Mouse (Mus musculus) neutrophil, adult 59 days (primary cell): ENCODE measurements around the gene Hist1h3c. TPM values are rescaled to one million over a fixed set of nuclear protein-coding genes. Genes with fewer than 3 reads are reported as not detected.

Source experiments
- total RNA-seq, 2 experiments: library from RNA; stranded (reverse); gene quantifications; 1 replicate in 1 of 2; 2 replicates in 1 of 2; pipeline ENCODE4 v1.2.4; 2023

Hist1h3c gene
- total RNA-seq, 2 experiments from 2014 or later, result 617 to 658 TPM

Other genes starting within 250 kb of the Hist1h3c start
- gene Hist1h4h, start 214.6 kb downstream of the Hist1h3c start, total RNA-seq, result 1,000 to 10,000 TPM; 1,672 to 1,684 TPM
- 1,000 to 10,000 TPM; 1,080 to 1,089 TPM for gene Hist1h2af, start 211.7 kb downstream of the Hist1h3c start, total RNA-seq
- 100 to 1,000 TPM; 354 to 358 TPM for gene Hist1h3g, start 210.2 kb downstream of the Hist1h3c start, total RNA-seq
- gene Hist1h2bh, start 202.2 kb downstream of the Hist1h3c start, total RNA-seq, result 100 to 1,000 TPM; 133 to 136 TPM
- gene Hist1h3f, start 201.6 kb downstream of the Hist1h3c start, total RNA-seq, result 100 to 1,000 TPM; 457 to 468 TPM
- gene Hist1h4f, start 194.0 kb downstream of the Hist1h3c start, total RNA-seq, result 1,000 to 10,000 TPM; 2,366 to 2,514 TPM
- 100 to 1,000 TPM; 108 to 121 TPM for gene Hist1h1d, start 192.3 kb downstream of the Hist1h3c start, total RNA-seq
- gene Hist1h3e, start 183.2 kb downstream of the Hist1h3c start, total RNA-seq, result 100 to 1,000 TPM; 839 to 947 TPM
- 100 to 1,000 TPM; 191 to 199 TPM for gene Hist1h2ae, start 174.4 kb downstream of the Hist1h3c start, total RNA-seq
- 1,000 to 10,000 TPM; 1,545 to 1,845 TPM for gene Hist1h2bg, start 174.2 kb downstream of the Hist1h3c start, total RNA-seq
- 1,000 to 10,000 TPM; 1,042 to 1,254 TPM for gene Hist1h2bf, start 171.4 kb downstream of the Hist1h3c start, total RNA-seq
- 100 to 1,000 TPM; 115 to 121 TPM for gene Hist1h2ad, start 171.2 kb downstream of the Hist1h3c start, total RNA-seq
- 100 to 1,000 TPM; 147 to 159 TPM for gene Hist1h3d, start 169.8 kb downstream of the Hist1h3c start, total RNA-seq
- gene Hist1h4d, start 164.0 kb downstream of the Hist1h3c start, total RNA-seq, result 100 to 1,000 TPM; 726 to 742 TPM
- 100 to 1,000 TPM; 103 to 111 TPM for gene Hist1h2be, start 124.5 kb downstream of the Hist1h3c start, total RNA-seq
- 100 to 1,000 TPM; 779 TPM for gene Hist1h1e, start 123.0 kb downstream of the Hist1h3c start, total RNA-seq
- gene Hist1h2ac, start 61.7 kb downstream of the Hist1h3c start, total RNA-seq, result 10 to 100 TPM; 48.0 to 51.5 TPM
- gene Hist1h2bc, start 61.4 kb downstream of the Hist1h3c start, total RNA-seq, result 100 to 1,000 TPM in 1 of 2 experiments, 10 to 100 TPM in 1; 97.4 to 109 TPM
- gene Hist1h1t, start 49.8 kb downstream of the Hist1h3c start, total RNA-seq, result 1 to 10 TPM in 1 of 2 experiments, under 1 TPM in 1; 0.86 to 1.1 TPM
- gene Hist1h4c, start 47.1 kb downstream of the Hist1h3c start, total RNA-seq, result 100 to 1,000 TPM; 391 to 419 TPM
- gene Hfe, start 34.7 kb downstream of the Hist1h3c start, total RNA-seq, result 1 to 10 TPM; 4.2 to 6.6 TPM
- gene Hist1h1c, start 6.8 kb downstream of the Hist1h3c start, total RNA-seq, result 1,000 to 10,000 TPM; 1,619 to 1,663 TPM
- 100 to 1,000 TPM; 868 to 875 TPM for gene Hist1h2bb, start 1.1 kb upstream of the Hist1h3c start, total RNA-seq
- 1,000 to 10,000 TPM; 1,294 to 1,569 TPM for gene Hist1h2ab, start 5.5 kb upstream of the Hist1h3c start, total RNA-seq
- 1,000 to 10,000 TPM; 1,352 to 1,548 TPM for gene Hist1h3b, start 6.7 kb upstream of the Hist1h3c start, total RNA-seq
- gene Hist1h4b, start 11.4 kb upstream of the Hist1h3c start, total RNA-seq, result 100 to 1,000 TPM; 569 to 600 TPM
- gene Hist1h4a, start 15.6 kb upstream of the Hist1h3c start, total RNA-seq, result 100 to 1,000 TPM; 541 to 562 TPM
- gene Hist1h3a, start 16.8 kb upstream of the Hist1h3c start, total RNA-seq, result 1,000 to 10,000 TPM in 1 of 2 experiments, 100 to 1,000 TPM in 1; 878 to 1,040 TPM
- gene Hist1h1a, start 18.1 kb upstream of the Hist1h3c start, total RNA-seq, result 100 to 1,000 TPM; 455 to 460 TPM
- not detected for gene Trim38, start 24.3 kb upstream of the Hist1h3c start, total RNA-seq
- gene Slc17a2, start 61.4 kb upstream of the Hist1h3c start, total RNA-seq, result not detected
- not detected for gene Slc17a3, start 93.8 kb upstream of the Hist1h3c start, total RNA-seq
- not detected for gene Slc17a1, start 122.1 kb upstream of the Hist1h3c start, total RNA-seq
- gene Slc17a4, start 169.4 kb upstream of the Hist1h3c start, total RNA-seq, result not detected
- not detected for gene Hist1h2ba, start 188.6 kb upstream of the Hist1h3c start, total RNA-seq
- not detected for gene Hist1h2aa, start 188.9 kb upstream of the Hist1h3c start, total RNA-seq
- not detected for gene Scgn, start 245.6 kb upstream of the Hist1h3c start, total RNA-seq